Mouse (Mus musculus) T-cell, adult 2 months (primary cell): ENCODE data around the gene Gal3st2b.
"Not testable (repeated sequence)": the region's sequence is repeated elsewhere in the genome, so short reads cannot be mapped to it uniquely, and the experiment has no call there.

Source experiments
- DNase-seq: peaks from one replicate; pipeline ENCODE4 v3.0.0; 2022; ENCODE audit warnings: low spot score

Gene Gal3st2b

DNA sequence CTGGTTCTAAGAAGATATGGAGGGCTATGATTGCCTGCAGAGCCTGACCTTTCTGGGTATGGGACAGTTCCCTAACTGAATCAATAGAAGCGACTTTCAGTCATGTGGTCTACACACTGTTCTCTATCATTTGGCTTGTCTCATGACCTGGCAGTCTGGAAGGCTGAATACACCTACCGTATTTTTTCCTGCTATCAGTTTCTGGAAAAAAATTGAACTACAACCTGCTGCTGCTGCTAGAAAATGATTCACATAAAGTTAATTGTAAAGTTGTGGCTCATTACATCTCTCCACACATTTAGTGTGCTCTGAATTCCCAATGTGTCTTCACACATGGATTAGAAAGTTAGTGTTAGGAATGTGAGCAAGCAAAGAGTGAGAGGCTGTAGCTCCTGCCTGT lies at the start of gene Gal3st2b:
Gene Gal3st2b, plus strand, starts transcription at position 301 of the 400 bp plus-strand sequence.
- DNase-seq, result not testable (repeated sequence)

DNA sequence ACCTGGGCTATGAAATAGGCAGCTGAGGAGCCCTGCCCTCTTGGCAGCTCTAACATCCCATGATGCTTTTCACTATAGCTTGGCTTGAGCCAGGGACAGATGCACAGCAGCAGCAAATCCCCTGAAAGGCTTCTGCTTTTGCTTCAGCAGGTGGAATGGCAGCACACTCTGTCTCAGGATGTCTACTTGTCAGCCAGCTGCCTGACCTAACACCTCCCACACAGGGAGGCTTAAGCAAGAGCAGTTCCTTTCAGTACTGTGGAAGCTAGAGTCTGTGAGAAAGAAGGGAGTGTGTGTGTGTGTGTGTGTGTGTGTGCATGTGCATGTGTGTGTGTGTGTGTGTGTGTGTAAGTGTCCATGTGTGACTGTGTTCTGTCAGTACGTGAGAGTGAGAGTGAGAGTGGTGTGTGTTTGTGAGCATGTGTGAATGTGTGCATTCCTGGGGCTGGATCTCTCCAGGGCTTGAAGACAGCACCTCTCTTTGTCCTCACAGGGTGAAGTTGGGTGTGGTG lies 46.5 kb upstream of the Gal3st2b start:
- not testable (repeated sequence) for DNase-seq

DNA sequence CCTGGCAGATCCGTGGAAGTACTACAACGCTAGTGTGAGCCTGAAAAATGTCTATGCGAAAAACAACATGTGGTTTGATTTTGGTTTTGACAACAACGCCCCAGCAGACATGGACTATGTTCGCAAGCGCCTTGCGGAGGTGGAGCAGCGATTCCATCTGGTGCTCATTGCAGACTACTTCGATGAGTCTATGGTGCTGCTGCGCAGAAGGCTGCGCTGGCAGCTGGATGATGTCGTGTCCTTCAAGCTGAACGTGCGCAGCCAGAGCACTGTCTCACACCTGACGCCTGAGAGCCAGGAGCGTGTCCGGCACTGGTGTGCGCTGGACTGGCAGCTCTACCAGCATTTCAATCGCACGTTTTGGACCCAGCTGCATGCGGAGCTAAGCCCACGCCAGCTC lies 43.7 kb upstream of the Gal3st2b start:
- DNase-seq, result not testable (repeated sequence)

GRCm38 (mm10) chr1:93881778-93882177 lies 36.3 kb upstream of the Gal3st2b start:
- not testable (repeated sequence) for DNase-seq

GRCm38 (mm10) chr1:93890936-93891335 lies 27.2 kb upstream of the Gal3st2b start:
- DNase-seq, result not testable (repeated sequence)

DNA sequence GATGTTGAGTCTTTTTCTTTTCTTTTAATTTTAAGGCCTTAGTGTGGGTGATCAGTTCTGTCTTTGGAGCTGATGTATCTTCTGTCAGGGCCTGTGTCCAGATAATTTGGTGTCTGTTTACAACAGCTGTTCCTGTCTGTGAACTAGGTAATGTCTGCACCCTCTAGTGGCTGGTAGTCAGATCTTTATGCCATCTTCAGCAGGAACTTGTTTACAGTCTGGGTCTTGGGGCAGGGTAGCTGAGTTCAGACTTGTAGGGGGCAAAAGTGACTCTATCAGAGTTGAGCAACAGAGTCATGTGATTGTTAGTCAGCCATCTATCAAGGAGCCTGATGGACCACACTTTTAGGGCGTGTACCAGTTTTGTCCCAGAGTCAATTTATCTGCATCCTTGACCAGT lies 20.7 kb upstream of the Gal3st2b start:
- DNase-seq, result not testable (repeated sequence)

DNA sequence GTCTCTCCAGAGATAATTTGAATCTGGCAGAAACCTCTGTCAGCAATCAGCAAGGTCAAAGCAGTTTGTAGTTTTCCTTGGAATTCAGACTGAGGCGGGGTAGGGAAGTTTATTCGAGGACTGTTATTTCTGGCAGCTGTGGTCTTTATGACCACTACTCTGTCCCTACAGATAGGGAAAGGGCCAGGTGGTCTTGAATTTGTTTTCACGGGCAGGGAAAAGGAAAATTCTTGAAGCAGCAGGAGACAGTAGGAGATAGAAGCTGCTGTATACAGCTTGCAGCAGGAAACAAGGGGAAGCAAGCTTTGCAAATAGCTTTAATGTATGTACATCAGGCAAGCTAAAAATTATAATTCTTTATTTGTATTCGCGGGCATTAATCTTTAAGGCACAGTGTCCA lies 16.8 kb upstream of the Gal3st2b start:
- DNase-seq, result not testable (repeated sequence)

DNA sequence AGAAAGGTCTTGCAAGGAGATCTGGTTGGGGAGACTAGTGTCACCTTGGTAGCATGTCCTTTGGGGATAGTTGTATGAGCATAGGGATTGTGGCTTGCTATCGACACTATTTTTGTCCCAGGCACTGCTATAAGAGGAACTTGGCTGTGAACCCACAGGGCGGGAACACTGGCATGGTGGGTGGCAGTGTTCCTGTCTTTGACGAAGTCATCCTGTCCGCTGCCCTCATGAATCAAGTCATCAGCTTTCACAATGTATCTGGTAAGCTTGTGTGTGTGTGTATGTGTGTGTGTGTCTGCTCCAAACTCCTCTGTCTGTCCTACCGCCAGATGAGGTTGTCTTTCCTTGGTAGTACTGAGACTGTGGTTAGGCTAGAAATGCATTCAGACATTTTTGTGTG lies 11.4 kb upstream of the Gal3st2b start:
- not testable (repeated sequence) for DNase-seq

- DNase-seq, result not testable (repeated sequence)
Measured at GRCm38 (mm10) chr1:93908977-93909586, 9.0 kb upstream of the Gal3st2b start.

DNA sequence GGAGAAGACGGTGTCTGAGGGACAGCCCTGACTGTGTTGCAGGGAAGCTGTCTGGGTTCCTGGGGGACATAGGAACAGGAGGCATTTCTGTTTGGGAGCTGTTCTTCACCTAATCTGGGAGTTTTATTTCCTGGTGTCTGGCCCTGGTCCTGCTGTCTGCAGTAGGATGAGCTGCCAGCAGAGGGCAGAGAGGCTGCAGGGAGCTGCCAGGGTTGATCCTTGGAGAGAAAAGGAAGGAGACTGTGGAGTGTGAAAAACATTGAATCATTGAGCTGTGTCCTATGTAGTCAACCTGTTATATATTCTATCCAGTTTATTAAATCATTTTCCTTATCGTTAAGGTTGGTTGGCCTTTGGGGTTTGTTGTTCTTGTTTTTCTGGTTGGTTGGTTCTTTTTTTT lies 6.2 kb upstream of the Gal3st2b start:
- not testable (repeated sequence) for DNase-seq

DNA sequence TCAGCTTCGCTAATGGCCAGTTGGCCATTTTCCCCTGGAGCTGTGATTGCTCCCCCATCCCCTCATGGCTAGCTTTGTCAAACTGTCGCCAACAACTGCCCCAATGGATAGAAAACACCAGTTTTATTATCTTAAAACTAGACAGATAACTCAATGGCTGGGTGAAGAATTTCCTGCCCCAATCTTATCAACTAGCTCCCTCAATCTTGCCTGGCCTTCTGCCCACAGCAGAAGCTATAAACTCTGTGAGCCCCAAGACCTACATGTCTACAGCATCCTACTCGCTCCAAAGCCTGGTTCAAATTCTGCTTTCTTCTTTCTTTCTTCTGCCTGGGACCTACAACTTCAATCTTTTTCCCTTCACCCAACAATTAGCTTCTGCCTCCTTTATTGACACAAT lies 951 bp upstream of the Gal3st2b start:
- not testable (repeated sequence) for DNase-seq

GRCm38 (mm10) chr1:93918775-93919174 lies 664 bp downstream of the Gal3st2b start:
- DNase-seq, result not testable (repeated sequence)

GRCm38 (mm10) chr1:93919321-93919720 lies 1.2 kb downstream of the Gal3st2b start:
- DNase-seq, result not testable (repeated sequence)

DNA sequence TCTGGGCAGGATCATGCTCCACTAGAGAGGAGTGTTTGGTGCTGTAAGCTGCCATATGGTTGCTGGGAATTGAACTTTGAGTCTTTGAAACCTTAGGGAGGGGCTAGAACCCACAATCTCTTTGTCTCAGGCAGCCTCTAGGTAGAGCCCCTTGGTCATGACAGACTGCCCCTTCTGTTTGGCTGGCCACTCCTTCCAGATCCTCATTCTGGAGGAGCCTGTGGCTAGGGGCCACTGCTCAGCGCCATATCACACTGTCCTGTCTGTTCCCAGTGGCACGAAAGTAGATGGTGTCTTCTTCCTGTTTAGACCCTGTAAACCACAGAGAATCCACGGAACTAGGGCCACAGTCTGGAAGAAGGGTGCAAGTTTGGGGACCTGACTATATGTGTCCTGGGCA lies 4.5 kb downstream of the Gal3st2b start:
- DNase-seq, result not testable (repeated sequence)

- not testable (repeated sequence) for DNase-seq
Measured at GRCm38 (mm10) chr1:93923098-93923497, 5.0 kb downstream of the Gal3st2b start.

DNA sequence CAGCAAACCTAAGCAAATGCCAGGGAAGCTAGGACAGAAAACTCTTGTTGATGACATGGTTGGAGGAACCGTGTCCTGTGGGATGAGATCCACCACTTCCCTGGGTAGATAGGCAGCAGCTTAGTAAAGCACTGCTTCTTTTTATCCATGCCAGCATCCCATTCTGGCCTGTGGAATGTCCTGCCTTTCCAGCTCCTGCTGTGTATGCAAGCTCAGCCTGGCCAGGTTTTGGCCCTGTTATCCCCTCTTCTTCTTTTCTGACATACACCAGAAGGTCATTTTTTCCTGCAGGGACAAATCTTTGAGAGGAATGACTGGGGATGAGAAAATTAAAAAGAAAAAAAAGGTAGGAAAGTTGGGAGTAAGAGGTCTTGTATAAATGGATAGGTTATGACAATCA lies 17.3 kb downstream of the Gal3st2b start:
- not testable (repeated sequence) for DNase-seq

GRCm38 (mm10) chr1:93937807-93938206 lies 19.7 kb downstream of the Gal3st2b start:
- DNase-seq, result not testable (repeated sequence)

- not testable (repeated sequence) for DNase-seq
Measured at GRCm38 (mm10) chr1:93938415-93938814, 20.3 kb downstream of the Gal3st2b start.

- DNase-seq, result not testable (repeated sequence)
Measured at GRCm38 (mm10) chr1:93949087-93949486, 31.0 kb downstream of the Gal3st2b start.

GRCm38 (mm10) chr1:93966489-93966888 lies 48.4 kb downstream of the Gal3st2b start:
- not testable (repeated sequence) for DNase-seq

DNA sequence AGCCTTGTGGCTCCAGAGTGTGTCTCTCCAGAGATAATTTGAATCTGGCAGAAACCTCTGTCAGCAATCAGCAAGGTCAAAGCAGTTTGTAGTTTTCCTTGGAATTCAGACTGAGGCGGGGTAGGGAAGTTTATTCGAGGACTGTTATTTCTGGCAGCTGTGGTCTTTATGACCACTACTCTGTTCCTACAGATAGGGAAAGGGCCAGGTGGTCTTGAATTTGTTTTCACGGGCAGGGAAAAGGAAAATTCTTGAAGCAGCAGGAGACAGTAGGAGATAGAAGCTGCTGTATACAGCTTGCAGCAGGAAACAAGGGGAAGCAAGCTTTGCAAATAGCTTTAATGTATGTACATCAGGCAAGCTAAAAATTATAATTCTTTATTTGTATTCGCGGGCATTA lies 52.3 kb downstream of the Gal3st2b start:
- DNase-seq, result not testable (repeated sequence)

DNA sequence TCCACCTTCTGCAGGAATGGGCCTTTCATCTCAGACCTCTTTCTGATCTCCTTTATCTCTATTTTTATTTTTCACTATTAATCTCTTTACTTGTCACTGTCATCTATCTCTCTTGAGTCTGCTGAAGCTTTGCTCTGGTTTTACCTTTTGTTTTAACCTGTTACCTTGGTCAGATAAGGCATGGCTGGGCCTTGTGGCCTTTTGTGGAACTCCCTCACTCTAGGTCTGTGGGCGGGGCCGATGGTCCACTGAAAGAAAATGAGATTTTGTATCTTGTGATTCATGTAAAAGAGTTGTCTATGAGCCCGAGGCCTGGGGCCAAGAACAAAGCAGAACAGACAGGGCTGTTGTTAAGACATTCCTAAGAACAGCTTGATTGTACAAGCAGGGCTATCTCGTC lies 52.7 kb downstream of the Gal3st2b start:
- DNase-seq, result not testable (repeated sequence)

DNA sequence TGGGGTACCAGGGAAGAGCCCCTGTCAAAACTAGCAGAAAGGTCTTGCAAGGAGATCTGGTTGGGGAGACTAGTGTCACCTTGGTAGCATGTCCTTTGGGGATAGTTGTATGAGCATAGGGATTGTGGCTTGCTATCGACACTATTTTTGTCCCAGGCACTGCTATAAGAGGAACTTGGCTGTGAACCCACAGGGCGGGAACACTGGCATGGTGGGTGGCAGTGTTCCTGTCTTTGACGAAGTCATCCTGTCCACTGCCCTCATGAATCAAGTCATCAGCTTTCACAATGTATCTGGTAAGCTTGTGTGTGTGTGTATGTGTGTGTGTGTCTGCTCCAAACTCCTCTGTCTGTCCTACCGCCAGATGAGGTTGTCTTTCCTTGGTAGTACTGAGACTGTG lies 57.7 kb downstream of the Gal3st2b start:
- not testable (repeated sequence) for DNase-seq

GRCm38 (mm10) chr1:93978287-93978686 lies 60.2 kb downstream of the Gal3st2b start:
- not testable (repeated sequence) for DNase-seq
